Mouse (Mus musculus): Measurements from ENCODE around the gene Glrx3.

GRCm38 (mm10) chr7:137492307-137492973 lies 55.0 kb downstream of the Glrx3 start:
- TF ChIP-seq GATA1 (IDR thresholded peaks at IDR 0.05; ENCODE audit: low read length), result no peak
- TF ChIP-seq TAL1 (IDR thresholded peaks at IDR 0.05; ENCODE audit: low read length), result no peak

Data from erythroblast, embryonic 14.5 days (primary cell).